Mouse (Mus musculus) 416B (cell line): ENCODE measurements around the gene Ceacam9.

Source experiments
- DNase-seq: peaks from one replicate; pipeline ENCODE4 v3.0.0; 2011; ENCODE audit warnings: low read depth

The Ceacam9 gene

DNA sequence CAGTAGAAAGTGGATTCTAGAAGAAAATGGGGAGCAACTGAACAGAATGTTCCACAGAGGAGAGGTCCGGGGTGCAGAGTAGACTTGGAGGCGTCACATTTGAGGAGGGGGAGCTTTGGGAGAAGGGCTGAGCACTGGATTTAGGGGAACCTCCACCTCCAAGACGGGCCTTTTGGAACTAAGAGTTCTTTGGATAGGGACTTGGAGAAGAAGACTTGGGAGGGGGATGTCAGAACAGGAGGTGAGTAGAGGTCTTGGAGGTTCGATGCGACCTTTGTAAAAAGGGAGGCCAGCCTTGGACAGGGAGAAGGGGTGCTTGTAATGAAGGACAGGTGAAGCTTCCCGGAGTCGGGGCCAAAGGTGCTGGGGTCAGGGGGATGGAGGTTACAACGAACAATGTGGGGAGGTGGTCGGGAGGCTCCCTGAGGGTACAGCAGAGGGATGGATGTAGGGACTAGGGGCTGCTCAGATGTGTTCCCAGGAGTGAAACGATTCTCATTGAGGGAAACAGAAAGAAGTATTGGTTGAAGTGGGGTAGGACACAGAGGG lies 17.4 kb downstream of the Ceacam9 start:
- no peak for DNase-seq

- DNase-seq: no peak
Measured at GRCm38 (mm10) chr7:16745373-16745772, 23.6 kb downstream of the Ceacam9 start.

GRCm38 (mm10) chr7:16746093-16746492 lies 24.4 kb downstream of the Ceacam9 start:
- DNase-seq: peak; percentile 83

DNA sequence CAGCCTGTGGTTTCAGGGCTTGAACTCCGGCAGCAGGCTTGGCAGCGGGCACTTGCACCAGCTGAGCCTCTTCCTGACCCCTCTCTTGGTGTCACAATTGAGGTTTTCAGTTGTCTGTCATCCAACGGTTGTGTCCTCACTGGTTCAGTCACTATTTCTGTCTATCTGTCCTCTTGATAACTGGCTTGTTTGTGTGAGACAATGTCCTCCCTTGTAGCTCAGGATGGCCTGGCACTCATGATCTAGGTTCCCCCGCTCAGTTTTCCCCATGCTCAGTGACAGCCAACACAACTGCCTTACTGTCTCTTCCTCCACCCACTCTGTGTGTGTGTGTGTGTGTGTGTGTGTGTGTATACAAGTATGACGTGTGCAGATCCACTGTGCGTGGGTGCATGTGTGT lies 25.9 kb downstream of the Ceacam9 start:
- no peak for DNase-seq

GRCm38 (mm10) chr7:16752016-16752415 lies 30.3 kb downstream of the Ceacam9 start:
- no peak for DNase-seq

GRCm38 (mm10) chr7:16755362-16756017 lies 33.8 kb downstream of the Ceacam9 start:
- no peak for DNase-seq

DNA sequence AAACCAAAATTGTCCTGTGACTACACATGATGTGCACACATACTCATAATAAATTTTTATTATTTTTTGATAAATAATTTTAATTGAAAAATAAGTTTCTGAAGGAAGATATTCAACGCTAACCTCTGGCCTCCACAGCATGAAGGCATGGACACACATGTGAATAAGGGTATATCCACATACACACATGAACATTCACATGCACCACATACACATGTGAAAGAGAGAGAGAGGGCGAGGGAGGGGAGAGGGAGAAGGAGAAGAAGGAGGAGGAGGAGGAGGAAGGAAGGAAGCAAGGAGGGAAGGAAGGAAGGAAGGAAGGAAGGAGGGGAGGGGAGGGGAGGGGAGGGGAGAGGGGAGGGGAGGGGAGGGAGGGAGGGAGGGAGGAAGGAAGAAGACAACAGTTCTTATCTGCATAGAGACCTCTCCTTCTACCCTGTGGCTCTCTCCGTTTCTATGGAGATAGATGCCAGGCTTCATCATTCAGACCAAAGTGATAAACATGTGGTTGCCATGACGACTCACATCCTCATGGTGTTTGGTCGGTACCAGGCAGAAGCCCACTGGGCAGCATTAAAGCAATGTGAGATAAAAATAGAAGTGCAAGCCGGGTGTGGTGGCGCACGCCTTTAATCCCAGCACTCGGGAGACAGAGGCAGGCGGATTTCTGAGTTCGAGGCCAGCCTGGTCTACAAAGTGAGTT lies 37.3 kb downstream of the Ceacam9 start:
- peak; percentile 40 for DNase-seq

DNA sequence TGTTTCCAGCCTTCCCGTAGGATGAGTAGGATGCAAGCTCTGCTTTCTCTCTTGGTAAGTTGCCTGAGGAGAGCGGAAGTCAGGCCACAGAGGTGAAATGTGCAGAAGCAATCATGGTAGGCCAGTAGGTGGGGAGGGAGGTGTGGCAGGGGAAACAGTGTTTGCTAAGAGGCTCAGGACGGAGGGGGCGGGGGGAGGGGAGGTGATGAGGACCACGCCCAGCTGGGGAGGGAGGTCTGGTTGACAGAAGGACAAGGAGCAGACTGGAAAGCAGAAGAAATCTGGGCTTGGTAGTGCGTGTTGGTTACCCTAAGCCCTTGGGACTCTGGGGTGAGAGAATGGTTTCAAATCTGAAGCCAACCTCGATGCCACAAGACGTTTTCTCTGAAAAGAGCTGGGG lies 38.6 kb downstream of the Ceacam9 start:
- peak; percentile 47 for DNase-seq

DNA sequence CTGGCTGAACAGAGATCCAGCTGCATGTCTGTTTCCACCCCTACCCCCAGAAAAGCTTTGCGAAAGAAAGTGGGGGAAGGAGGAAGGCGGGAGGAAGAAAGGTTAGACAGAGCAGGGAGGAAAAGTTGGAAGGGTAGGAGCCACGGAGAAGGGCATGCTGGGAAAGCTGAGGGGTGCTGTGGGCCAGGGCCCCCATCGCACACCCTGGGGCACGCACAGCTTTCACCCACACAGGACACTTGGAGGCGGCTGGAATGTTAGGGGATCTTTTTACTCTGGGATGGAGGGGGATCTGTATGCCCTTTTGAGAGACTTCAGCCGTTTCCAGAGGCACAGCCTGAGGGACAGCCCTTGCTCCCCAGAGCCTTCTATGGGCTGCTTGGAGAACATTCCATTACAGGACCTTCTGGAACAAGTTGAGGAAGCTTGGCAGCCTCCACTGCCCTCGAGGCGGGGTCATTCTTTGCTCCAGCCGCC lies 39.3 kb downstream of the Ceacam9 start:
- no peak for DNase-seq

GRCm38 (mm10) chr7:16761630-16762029 lies 39.9 kb downstream of the Ceacam9 start:
- DNase-seq: no peak

GRCm38 (mm10) chr7:16763463-16764218 lies 41.9 kb downstream of the Ceacam9 start:
- no peak for DNase-seq

DNA sequence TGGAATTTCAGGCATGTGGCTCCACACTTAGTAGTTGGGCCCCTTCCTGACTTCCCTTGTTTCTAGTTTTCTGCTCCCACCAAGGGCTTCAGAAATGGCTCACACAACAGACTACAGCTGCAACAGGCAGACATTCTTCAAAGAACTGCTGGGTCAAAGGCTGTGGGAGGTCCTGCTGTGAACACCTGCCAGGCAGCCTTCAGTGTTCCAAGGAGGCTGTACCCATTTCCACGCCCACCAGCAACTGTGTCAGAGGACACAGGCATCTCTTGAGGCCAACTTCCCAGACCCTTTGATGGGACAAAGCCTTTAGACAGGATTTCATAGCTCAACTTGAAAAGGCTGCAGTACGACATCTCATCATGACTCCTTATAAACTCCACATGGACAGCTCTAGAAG lies 44.7 kb downstream of the Ceacam9 start:
- no peak for DNase-seq
